In genomic region chr12:88966329-88966728, GRCm38 (mm10) we compare ENCODE assay signal across 26 mouse cellular contexts.
A peak's percentile ranks its signal among the peaks of the same experiment; 100 is the strongest.
DNase-seq lines count a peak whose midpoint lies in the region; ATAC-seq and TF ChIP-seq lines count a peak whose summit lies in the region.
"Had no signal": no experiment of that assay in that cellular context is flagged by ENCODE, and none has a peak within 500 bp of the region (broad histone marks: within the 10 kb centered on the region; RNA-seq: fewer than 3 reads in every experiment).

No protein-coding gene starts in this region.

- TF ChIP-seq POLR2A in liver, adult 2 months (IDR thresholded peaks at IDR 0.05; ENCODE audit: extremely low read depth, insufficient read depth, low read length) = no peak

- peak; percentile 35 for DNase-seq in liver, adult 2 months (ENCODE audit: extremely low read depth, low read depth, low spot score)
- DNase-seq in right cerebral cortex, adult 18-20 months = no peak
- DNase-seq in lung, postnatal 36 days = no peak
- DNase-seq: adrenal gland, adult 2 months; adrenal gland, postnatal 10 days; adrenal gland, postnatal 25 days; B cell, adult 2 months; cerebellum, adult 11 months; cerebellum, adult 18-20 months; cerebellum, adult 8-10 months; cerebellum, adult 9-11 months; cerebellum, postnatal 14 days; cerebellum, postnatal 36 days; embryo, embryonic 11 days had no signal

- no peaks in the 10 kb centered on the region for H3K79me2 ChIP-seq in liver, adult 2 months (ENCODE audit: control insufficient read depth, insufficient read depth, low read length)

- no peak overlapping the region for H3K4me2 ChIP-seq in liver, embryonic 12.5 days
- no peak overlapping the region for H3K4me2 ChIP-seq in stomach, embryonic 16.5 days (ENCODE audit: low read depth, low read length)
- H3K4me2 ChIP-seq: embryonic facial prominence, embryonic 13.5 days; embryonic facial prominence, embryonic 15.5 days; forebrain, embryonic 12.5 days had no signal

- no peak for TF ChIP-seq CTCF in liver, adult 2 months (IDR thresholded peaks at IDR 0.05; ENCODE audit: low read depth, low read length)

- WGBS in liver, adult 2 months = 74% methylated on average over 4 of the region's 4 CpGs
- 64% methylated on average over 4 of the region's 4 CpGs for WGBS in liver, embryonic 12.5 days (ENCODE audit: insufficient replicate concordance)
- WGBS in stomach, embryonic 16.5 days = 48% methylated on average over 4 of the region's 4 CpGs

- H3K27ac ChIP-seq in liver, adult 2 months (replicated peaks; ENCODE audit: insufficient read depth, low read depth, low read length) = no peak overlapping the region
- no peak overlapping the region for H3K27ac ChIP-seq in liver, embryonic 12.5 days
- no peak overlapping the region for H3K27ac ChIP-seq in stomach, embryonic 16.5 days (ENCODE audit: low read length)
- H3K27ac ChIP-seq: embryonic facial prominence, embryonic 13.5 days; embryonic facial prominence, embryonic 15.5 days; forebrain, embryonic 10.5 days; forebrain, embryonic 12.5 days had no signal

- no peak for ATAC-seq in liver, embryonic 12.5 days
- ATAC-seq in stomach, embryonic 16.5 days (ENCODE audit: insufficient read depth, low FRiP score) = peak; percentile 72; the same call in 1 of the 2 replicates
- ATAC-seq: CD4-positive, CD25-positive, alpha-beta regulatory T cell, adult 4 months; forebrain, embryonic 14.5 days; forebrain, embryonic 16.5 days had no signal

- H3K9ac ChIP-seq in liver, adult 2 months (ENCODE audit: low read depth, low read length) = no peak overlapping the region
- H3K9ac ChIP-seq in liver, embryonic 12.5 days = no peak overlapping the region
- no peak overlapping the region for H3K9ac ChIP-seq in stomach, embryonic 16.5 days (ENCODE audit: low read length)
- H3K9ac ChIP-seq: embryonic facial prominence, embryonic 13.5 days; embryonic facial prominence, embryonic 15.5 days; forebrain, embryonic 12.5 days had no signal

- no peaks in the 10 kb centered on the region for H3K36me3 ChIP-seq in liver, adult 2 months (ENCODE audit: control insufficient read depth, insufficient read depth, low read length)
- H3K36me3 ChIP-seq in liver, embryonic 12.5 days = no peaks in the 10 kb centered on the region
- no peaks in the 10 kb centered on the region for H3K36me3 ChIP-seq in stomach, embryonic 16.5 days (ENCODE audit: control insufficient read depth, insufficient read depth, low read length)
- H3K36me3 ChIP-seq: embryonic facial prominence, embryonic 13.5 days; embryonic facial prominence, embryonic 15.5 days; forebrain, embryonic 10.5 days; forebrain, embryonic 12.5 days; G1E had no signal

- no peaks in the 10 kb centered on the region for H3K27me3 ChIP-seq in liver, adult 2 months (ENCODE audit: control insufficient read depth, insufficient read depth, low read length)
- no peaks in the 10 kb centered on the region for H3K27me3 ChIP-seq in liver, embryonic 12.5 days (replicated peaks)
- no peaks in the 10 kb centered on the region for H3K27me3 ChIP-seq in stomach, embryonic 16.5 days (ENCODE audit: control insufficient read depth, insufficient read depth, low read length)
- H3K27me3 ChIP-seq: CH12.LX; embryonic facial prominence, embryonic 13.5 days; embryonic facial prominence, embryonic 15.5 days; forebrain, embryonic 12.5 days had no signal

- no peaks in the 10 kb centered on the region for H3K9me3 ChIP-seq in liver, embryonic 12.5 days (replicated peaks)
- no peaks in the 10 kb centered on the region for H3K9me3 ChIP-seq in stomach, embryonic 16.5 days (replicated peaks; ENCODE audit: control insufficient read depth, low read length)
- H3K9me3 ChIP-seq: embryonic facial prominence, embryonic 13.5 days; embryonic facial prominence, embryonic 15.5 days; forebrain, embryonic 10.5 days; forebrain, embryonic 12.5 days; G1E had no signal

- H3K4me3 ChIP-seq in liver, adult 2 months (ENCODE audit: insufficient read depth, low read depth, low read length) = no peak overlapping the region
- H3K4me3 ChIP-seq in liver, embryonic 12.5 days = no peak overlapping the region
- no peak overlapping the region for H3K4me3 ChIP-seq in stomach, embryonic 16.5 days (replicated peaks; ENCODE audit: low read length)
- H3K4me3 ChIP-seq: embryonic facial prominence, embryonic 13.5 days; embryonic facial prominence, embryonic 15.5 days; erythroblast, embryonic 14.5 days; forebrain, embryonic 10.5 days; forebrain, embryonic 12.5 days had no signal

- no peaks in the 10 kb centered on the region for H3K4me1 ChIP-seq in liver, adult 2 months (ENCODE audit: control insufficient read depth, insufficient read depth, low read length)
- no peaks in the 10 kb centered on the region for H3K4me1 ChIP-seq in liver, embryonic 12.5 days
- H3K4me1 ChIP-seq in stomach, embryonic 16.5 days (ENCODE audit: control insufficient read depth, insufficient read depth, low read length) = no peaks in the 10 kb centered on the region
- H3K4me1 ChIP-seq: embryonic facial prominence, embryonic 13.5 days; embryonic facial prominence, embryonic 15.5 days; forebrain, embryonic 10.5 days; forebrain, embryonic 12.5 days had no signal
